Mouse (Mus musculus) thymus, adult 2 months (tissue): ENCODE results near the gene Mrm2. TPM values are rescaled to one million over a fixed set of nuclear protein-coding genes. Genes with fewer than 3 reads are reported as not detected.

Experiments
- DNase-seq: peaks from one replicate; pipeline ENCODE4 v3.0.0; 2021
- H3K27ac ChIP-seq: fragments of 200-500 bp; 2 replicates; pipeline ENCODE4 v1.5.1; 2012; ENCODE audit warnings: low read length, control low read depth; ENCODE audit not compliant: control insufficient read depth, insufficient read depth
- H3K27me3 ChIP-seq: fragments of 200-500 bp; 2 replicates; pipeline ENCODE4 v1.6.1; 2012; ENCODE audit warnings: mild to moderate bottlenecking, low read length, moderate library complexity, mixed read lengths; ENCODE audit not compliant: control insufficient read depth, insufficient read depth
- H3K36me3 ChIP-seq: fragments of 200-500 bp; 2 replicates; pipeline ENCODE4 v1.6.1; 2012; ENCODE audit warnings: mild to moderate bottlenecking, low read length, moderate library complexity; ENCODE audit not compliant: control insufficient read depth, insufficient read depth
- H3K4me1 ChIP-seq: fragments of 200-500 bp; replicated peaks from 2 replicates; pipeline ENCODE4 v1.6.1; 2012; ENCODE audit warnings: low read length; ENCODE audit not compliant: control insufficient read depth, insufficient read depth
- H3K4me3 ChIP-seq: fragments of 200-500 bp; 2 replicates; pipeline ENCODE4 v1.5.1; 2012; ENCODE audit warnings: mild to moderate bottlenecking, low read length, control low read depth, moderate library complexity; ENCODE audit not compliant: control insufficient read depth, insufficient read depth
- CTCF ChIP-seq: fragments of 200-500 bp; IDR thresholded peaks from 2 replicates; pipeline ENCODE4 v1.5.1; 2012; ENCODE audit warnings: mild to moderate bottlenecking, control low read depth, low read length, moderate library complexity, borderline replicate concordance; ENCODE audit not compliant: control insufficient read depth, poor library complexity, insufficient read depth; ENCODE audit errors: extremely low read depth
- POLR2A ChIP-seq: fragments of 200-500 bp; IDR thresholded peaks from 2 replicates; pipeline ENCODE4 v1.6.1; 2012; ENCODE audit warnings: mild to moderate bottlenecking, low read length, control low read depth, moderate library complexity; ENCODE audit not compliant: control insufficient read depth, poor library complexity, insufficient read depth; ENCODE audit errors: extremely low read depth
- WGBS: fragments of 180-500 bp; shearing (Covaris S2); methylation state at CpG from one replicate; pipeline ENCODE4 v1.1.7; 2018; 5-methylcytosine and 5-hydroxymethylcytosine counted together
- polyA plus RNA-seq: library from polyadenylated mRNA; depleted of rRNA; stranded (reverse); fragments of >200 nt; gene quantifications from 2 replicates; pipeline ENCODE4 v1.2.3, GENCODE M21; 2012

Gene Mrm2
- polyA plus RNA-seq, 1 experiment, result 9.0 TPM

GRCm38 (mm10) chr5:140359930-140360674, 28.4 kb upstream of the Mrm2 start:
- 96% methylated on average over 14 of the region's 14 CpGs for WGBS
- DNase-seq, result no peak
- Histone ChIP-seq H3K36me3 (no peaks in the 10 kb centered on the region), H3K27me3 (no peaks in the 10 kb centered on the region), H3K4me1 (no peaks in the 10 kb centered on the region), H3K4me3 (no peak overlapping the region), H3K27ac (no peak overlapping the region)
- no peak for TF ChIP-seq CTCF
- TF ChIP-seq POLR2A, result no peak

- no peaks in the 10 kb centered on the region for H3K27me3 ChIP-seq
- no peak for DNase-seq
- no peaks in the 10 kb centered on the region for H3K36me3 ChIP-seq
- TF ChIP-seq POLR2A, result no peak
- no peak for TF ChIP-seq CTCF
- no peak overlapping the region for H3K27ac ChIP-seq
- H3K4me3 ChIP-seq, result no peak overlapping the region
- WGBS, result 93% methylated on average over 3 of the region's 3 CpGs
- no peaks in the 10 kb centered on the region for H3K4me1 ChIP-seq
Measured at GRCm38 (mm10) chr5:140357466-140357865, 25.8 kb upstream of the Mrm2 start.

DNA sequence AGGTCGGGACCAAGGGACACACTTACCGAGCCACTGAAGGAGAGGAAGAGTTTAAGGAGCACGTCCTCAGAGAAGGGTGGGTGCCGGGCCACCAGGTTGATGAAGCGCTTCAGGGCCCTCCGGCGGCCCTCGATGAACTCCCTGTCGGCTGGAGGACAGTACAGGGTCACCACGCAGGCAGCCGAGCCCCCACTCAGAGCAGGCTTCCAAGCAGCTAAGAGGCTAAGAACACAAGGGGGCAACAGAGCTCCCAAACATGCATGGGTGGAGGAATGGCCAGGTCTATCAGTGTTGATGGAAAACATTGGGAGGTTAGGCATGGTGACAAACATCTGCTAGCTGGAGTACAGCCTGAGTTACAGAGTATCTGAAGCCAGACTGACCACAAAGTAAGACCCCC, 24.2 kb upstream of the Mrm2 start:
- TF ChIP-seq CTCF (no peak), POLR2A (no peak)
- Histone ChIP-seq H3K36me3 (no peaks in the 10 kb centered on the region), H3K4me1 (peaks cover 4% of the 10 kb centered on the region; the same call in 1 of the 2 replicates), H3K27ac (no peak overlapping the region), H3K4me3 (no peak overlapping the region), H3K27me3 (no peaks in the 10 kb centered on the region)
- 96% methylated on average over 11 of the region's 11 CpGs for WGBS
- DNase-seq, result no peak

DNA sequence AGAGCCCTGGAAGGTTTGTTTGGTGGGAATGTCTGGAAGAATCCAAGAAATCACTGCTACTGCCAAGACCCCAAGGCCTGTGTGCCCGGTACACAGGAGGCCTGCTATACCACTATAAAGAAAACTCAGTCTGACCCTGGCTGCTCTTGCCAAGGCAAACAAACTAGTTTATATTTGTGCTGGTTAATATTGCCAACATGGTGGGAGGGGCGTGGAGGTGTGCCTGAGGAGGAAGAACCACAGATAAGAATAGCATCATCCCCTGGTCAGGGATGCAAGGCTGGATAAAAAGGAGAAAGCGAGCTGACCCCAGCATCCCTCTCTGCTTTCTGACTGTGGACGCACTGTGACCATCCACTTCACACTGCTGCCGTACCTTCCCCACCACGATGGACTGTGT, 20.7 kb upstream of the Mrm2 start:
- 96% methylated on average over 6 of the region's 6 CpGs for WGBS
- DNase-seq, result no peak
- peaks cover 13% of the 10 kb centered on the region for H3K4me1 ChIP-seq
- no peak overlapping the region for H3K4me3 ChIP-seq
- no peaks in the 10 kb centered on the region for H3K27me3 ChIP-seq
- no peak overlapping the region for H3K27ac ChIP-seq
- TF ChIP-seq CTCF (no peak), POLR2A (no peak)
- no peaks in the 10 kb centered on the region for H3K36me3 ChIP-seq

- H3K36me3 ChIP-seq, result no peaks in the 10 kb centered on the region
- peaks cover 13% of the 10 kb centered on the region for H3K4me1 ChIP-seq
- no peak for DNase-seq
- TF ChIP-seq POLR2A (no peak), CTCF (no peak)
- no peak overlapping the region for H3K4me3 ChIP-seq
- WGBS, result 92% methylated on average over 8 of the region's 8 CpGs
- no peaks in the 10 kb centered on the region for H3K27me3 ChIP-seq
- H3K27ac ChIP-seq, result no peak overlapping the region
Measured at GRCm38 (mm10) chr5:140350731-140351497, 19.2 kb upstream of the Mrm2 start.

GRCm38 (mm10) chr5:140349882-140350281, 18.2 kb upstream of the Mrm2 start:
- Histone ChIP-seq H3K36me3 (no peaks in the 10 kb centered on the region), H3K27ac (no peak overlapping the region), H3K27me3 (no peaks in the 10 kb centered on the region), H3K4me1 (peaks cover 13% of the 10 kb centered on the region), H3K4me3 (no peak overlapping the region)
- no peak for DNase-seq
- no peak for TF ChIP-seq CTCF
- no peak for TF ChIP-seq POLR2A
- WGBS, result 7% methylated on average over 9 of the region's 9 CpGs
